Mouse (Mus musculus): ENCODE results near the gene Fam3b. TPM values are rescaled to one million over a fixed set of nuclear protein-coding genes. Genes with fewer than 3 reads are reported as not detected.

Gene Fam3b
- polyA plus RNA-seq, 1 experiment from 2014 or later: not detected

- DNase-seq (no peak), ATAC-seq (no peak)
- Histone ChIP-seq H3K9me3 (ENCODE audit: low read length) (no peaks in the 10 kb centered on the region), H3K4me1 (ENCODE audit: insufficient read depth) (no peaks in the 10 kb centered on the region), H3K4me2 (ENCODE audit: low read depth, low read length) (no peak overlapping the region), H3K27me3 (ENCODE audit: insufficient read depth, low read length) (no peaks in the 10 kb centered on the region), H3K27ac (ENCODE audit: low read depth) (no peak overlapping the region), H3K4me3 (ENCODE audit: low read depth, low read length) (no peak overlapping the region), H3K36me3 (replicated peaks; ENCODE audit: insufficient read depth, low read length) (no peaks in the 10 kb centered on the region), H3K9ac (replicated peaks) (no peak overlapping the region)
- 36% methylated on average over 1 of the region's 1 CpGs for WGBS (ENCODE audit: insufficient replicate concordance)
- TF ChIP-seq EP300 (IDR thresholded peaks at IDR 0.05; ENCODE audit: low read depth): no peak
- TF ChIP-seq CTCF (IDR thresholded peaks at IDR 0.05; ENCODE audit: low read depth): no peak
Observed at GRCm38 (mm10) chr16:97437448-97438056, 77.1 kb downstream of the Fam3b start.

- no peak overlapping the region for H3K27ac ChIP-seq (ENCODE audit: low read depth)
- H3K9me3 ChIP-seq (ENCODE audit: low read length): no peaks in the 10 kb centered on the region
- WGBS (ENCODE audit: insufficient replicate concordance): 78% methylated on average over 2 of the region's 2 CpGs
- no peaks in the 10 kb centered on the region for H3K4me1 ChIP-seq (ENCODE audit: insufficient read depth)
- TF ChIP-seq CTCF (IDR thresholded peaks at IDR 0.05; ENCODE audit: low read depth): no peak
- TF ChIP-seq EP300 (IDR thresholded peaks at IDR 0.05; ENCODE audit: low read depth): no peak
- H3K27me3 ChIP-seq (ENCODE audit: insufficient read depth, low read length): no peaks in the 10 kb centered on the region
- DNase-seq (no peak), ATAC-seq (no peak)
- no peaks in the 10 kb centered on the region for H3K36me3 ChIP-seq (replicated peaks; ENCODE audit: insufficient read depth, low read length)
- H3K4me2 ChIP-seq (ENCODE audit: low read depth, low read length): no peak overlapping the region
- no peak overlapping the region for H3K9ac ChIP-seq (replicated peaks)
- no peak overlapping the region for H3K4me3 ChIP-seq (ENCODE audit: low read depth, low read length)
Observed at GRCm38 (mm10) chr16:97434206-97434605, 80.4 kb downstream of the Fam3b start.

GRCm38 (mm10) chr16:97431328-97431727 lies 83.3 kb downstream of the Fam3b start:
- Histone ChIP-seq H3K36me3 (replicated peaks; ENCODE audit: insufficient read depth, low read length) (no peaks in the 10 kb centered on the region), H3K9ac (replicated peaks) (no peak overlapping the region), H3K9me3 (ENCODE audit: low read length) (no peaks in the 10 kb centered on the region), H3K4me1 (ENCODE audit: insufficient read depth) (no peaks in the 10 kb centered on the region), H3K27ac (ENCODE audit: low read depth) (no peak overlapping the region), H3K4me3 (ENCODE audit: low read depth, low read length) (no peak overlapping the region), H3K4me2 (ENCODE audit: low read depth, low read length) (no peak overlapping the region), H3K27me3 (ENCODE audit: insufficient read depth, low read length) (no peaks in the 10 kb centered on the region)
- 48% methylated on average over 4 of the region's 4 CpGs for WGBS (ENCODE audit: insufficient replicate concordance)
- DNase-seq: peak; percentile 20
- TF ChIP-seq CTCF (IDR thresholded peaks at IDR 0.05; ENCODE audit: low read depth) (no peak), EP300 (IDR thresholded peaks at IDR 0.05; ENCODE audit: low read depth) (no peak)
- 0 out of 2 replicates have a peak, but pooled peaks have one; percentile 23 for ATAC-seq

GRCm38 (mm10) chr16:97430091-97430490 lies 84.5 kb downstream of the Fam3b start:
- no peak for DNase-seq
- no peaks in the 10 kb centered on the region for H3K4me1 ChIP-seq (ENCODE audit: insufficient read depth)
- no peaks in the 10 kb centered on the region for H3K9me3 ChIP-seq (ENCODE audit: low read length)
- TF ChIP-seq CTCF (IDR thresholded peaks at IDR 0.05; ENCODE audit: low read depth) (no peak), EP300 (IDR thresholded peaks at IDR 0.05; ENCODE audit: low read depth) (no peak)
- no peaks in the 10 kb centered on the region for H3K36me3 ChIP-seq (replicated peaks; ENCODE audit: insufficient read depth, low read length)
- no peaks in the 10 kb centered on the region for H3K27me3 ChIP-seq (ENCODE audit: insufficient read depth, low read length)
- H3K9ac ChIP-seq (replicated peaks): no peak overlapping the region
- H3K27ac ChIP-seq (ENCODE audit: low read depth): no peak overlapping the region
- whole genome bisulfite sequencing (ENCODE audit: insufficient replicate concordance): 87% methylated on average over 4 of the region's 4 CpGs
- H3K4me3 ChIP-seq (ENCODE audit: low read depth, low read length): no peak overlapping the region
- H3K4me2 ChIP-seq (ENCODE audit: low read depth, low read length): no peak overlapping the region
- no peak for ATAC-seq

GRCm38 (mm10) chr16:97428026-97428425 lies 86.6 kb downstream of the Fam3b start:
- Histone ChIP-seq H3K9me3 (ENCODE audit: low read length) (no peaks in the 10 kb centered on the region), H3K4me1 (ENCODE audit: insufficient read depth) (no peaks in the 10 kb centered on the region), H3K4me3 (ENCODE audit: low read depth, low read length) (no peak overlapping the region), H3K27ac (ENCODE audit: low read depth) (no peak overlapping the region), H3K36me3 (replicated peaks; ENCODE audit: insufficient read depth, low read length) (no peaks in the 10 kb centered on the region), H3K9ac (replicated peaks) (no peak overlapping the region), H3K27me3 (ENCODE audit: insufficient read depth, low read length) (no peaks in the 10 kb centered on the region), H3K4me2 (ENCODE audit: low read depth, low read length) (no peak overlapping the region)
- TF ChIP-seq EP300 (IDR thresholded peaks at IDR 0.05; ENCODE audit: low read depth): no peak
- TF ChIP-seq CTCF (IDR thresholded peaks at IDR 0.05; ENCODE audit: low read depth): no peak
- no peak for DNase-seq
- no peak for ATAC-seq
- WGBS (ENCODE audit: insufficient replicate concordance): 72% methylated on average over 3 of the region's 3 CpGs

- Histone ChIP-seq H3K4me2 (ENCODE audit: low read depth, low read length) (no peak overlapping the region), H3K4me3 (ENCODE audit: low read depth, low read length) (no peak overlapping the region), H3K4me1 (ENCODE audit: insufficient read depth) (no peaks in the 10 kb centered on the region), H3K27me3 (ENCODE audit: insufficient read depth, low read length) (no peaks in the 10 kb centered on the region), H3K9ac (replicated peaks) (no peak overlapping the region), H3K36me3 (replicated peaks; ENCODE audit: insufficient read depth, low read length) (no peaks in the 10 kb centered on the region), H3K27ac (ENCODE audit: low read depth) (no peak overlapping the region), H3K9me3 (ENCODE audit: low read length) (no peaks in the 10 kb centered on the region)
- TF ChIP-seq EP300 (IDR thresholded peaks at IDR 0.05; ENCODE audit: low read depth) (no peak), CTCF (IDR thresholded peaks at IDR 0.05; ENCODE audit: low read depth) (no peak)
- ATAC-seq (no peak), DNase-seq (no peak)
- 35% methylated on average over 1 of the region's 1 CpGs for WGBS (ENCODE audit: insufficient replicate concordance)
Observed at GRCm38 (mm10) chr16:97423627-97424026, 91.0 kb downstream of the Fam3b start.

All from liver, postnatal 0 days (tissue).